Mouse (Mus musculus) frontal cortex, adult 2 months (tissue): ENCODE measurements at regions not wholly inside any gene's neighbourhood (a gene's known extent, or its start where the extent isn't known, plus 50 kb on each side); places are given as distances from the start of the nearest gene placed in this dataset.
A peak's percentile ranks its signal among the peaks of the same experiment; 100 is the strongest.

Experiments used
- DNase-seq, 2 experiments: peaks; one replicate each; pipeline ENCODE4 v3.0.0; 2022; ENCODE audit warnings: low spot score in 1 of 2; ENCODE audit errors: extremely low spot score in 1 of 2

GRCm38 (mm10) chr8:9152313-9152925 lies 462.1 kb upstream of the Arglu1 start:
- DNase-seq: no peak

- no peak for DNase-seq
Measured at GRCm38 (mm10) chr8:9144362-9144761, 454.0 kb upstream of the Arglu1 start.

- DNase-seq: no peak
Measured at GRCm38 (mm10) chr8:9139781-9140180, 449.5 kb upstream of the Arglu1 start.

- no peak for DNase-seq
Measured at GRCm38 (mm10) chr8:9139059-9139620, 448.8 kb upstream of the Arglu1 start.

- DNase-seq: no peak
Measured at GRCm38 (mm10) chr8:9133758-9134157, 443.4 kb upstream of the Arglu1 start.

GRCm38 (mm10) chr8:9132612-9133218 lies 442.4 kb upstream of the Arglu1 start:
- peak; percentile 17 to 43 for DNase-seq

GRCm38 (mm10) chr8:9131249-9131648 lies 440.9 kb upstream of the Arglu1 start:
- DNase-seq: no peak

- DNase-seq: no peak
Measured at GRCm38 (mm10) chr8:9124503-9124902, 434.2 kb upstream of the Arglu1 start.

GRCm38 (mm10) chr8:9117809-9118737 lies 427.8 kb upstream of the Arglu1 start:
- DNase-seq: peak in 1 of 2 experiments; percentile 8

GRCm38 (mm10) chr8:9095980-9096379 lies 405.7 kb upstream of the Arglu1 start:
- no peak for DNase-seq

- no peak for DNase-seq
Measured at GRCm38 (mm10) chr8:9094002-9094401, 403.7 kb upstream of the Arglu1 start.

GRCm38 (mm10) chr8:9093356-9093755 lies 403.0 kb upstream of the Arglu1 start:
- DNase-seq: no peak

GRCm38 (mm10) chr8:9072724-9073123 lies 382.4 kb upstream of the Arglu1 start:
- no peak for DNase-seq

GRCm38 (mm10) chr8:9072286-9072685 lies 382.0 kb upstream of the Arglu1 start:
- no peak for DNase-seq

- no peak for DNase-seq
Measured at GRCm38 (mm10) chr8:9070953-9071352, 380.6 kb upstream of the Arglu1 start.

- no peak for DNase-seq
Measured at GRCm38 (mm10) chr8:9069845-9070244, 379.5 kb upstream of the Arglu1 start.

GRCm38 (mm10) chr8:9067731-9068130 lies 377.4 kb upstream of the Arglu1 start:
- no peak for DNase-seq

GRCm38 (mm10) chr8:9060166-9060565 lies 369.8 kb upstream of the Arglu1 start:
- peak; percentile 9 to 24 for DNase-seq

- DNase-seq: no peak
Measured at GRCm38 (mm10) chr8:9055416-9055819, 365.1 kb upstream of the Arglu1 start.

- no peak for DNase-seq
Measured at GRCm38 (mm10) chr8:9054801-9055200, 364.5 kb upstream of the Arglu1 start.

- DNase-seq: peak in 1 of 2 experiments; percentile 32
Measured at GRCm38 (mm10) chr8:9051699-9052098, 361.4 kb upstream of the Arglu1 start.
